Mouse (Mus musculus): ENCODE results near the gene Spen. TPM values are rescaled to one million over a fixed set of nuclear protein-coding genes. Genes with fewer than 3 reads are reported as not detected.

The Spen gene
- polyA plus RNA-seq, 1 experiment from 2014 or later = 12.5 TPM

GRCm38 (mm10) chr4:141528938-141529337 lies 9.5 kb downstream of the Spen start:
- 87% methylated on average over 11 of the region's 11 CpGs for WGBS
- no peak for DNase-seq (ENCODE audit: low spot score)
- Histone ChIP-seq H3K9ac (ENCODE audit: low read depth, low read length) (no peak overlapping the region), H3K27ac (replicated peaks; ENCODE audit: low read depth, low read length) (no peak overlapping the region), H3K27me3 (replicated peaks; ENCODE audit: control insufficient read depth, insufficient read depth, low read length) (no peaks in the 10 kb centered on the region), H3K4me2 (ENCODE audit: low read depth, low read length) (no peak overlapping the region), H3K36me3 (ENCODE audit: control insufficient read depth, insufficient read depth, low read length) (no peaks in the 10 kb centered on the region), H3K9me3 (ENCODE audit: control insufficient read depth, low read length) (no peaks in the 10 kb centered on the region), H3K4me3 (ENCODE audit: low read depth, low read length) (no peak overlapping the region), H3K4me1 (ENCODE audit: control insufficient read depth, insufficient read depth, low read length) (no peaks in the 10 kb centered on the region)
- ATAC-seq (ENCODE audit: low read depth) = no peak

- no peak overlapping the region for H3K27ac ChIP-seq (replicated peaks; ENCODE audit: low read depth, low read length)
- 77% methylated on average over 7 of the region's 7 CpGs for WGBS
- no peaks in the 10 kb centered on the region for H3K4me1 ChIP-seq (ENCODE audit: control insufficient read depth, insufficient read depth, low read length)
- no peak for DNase-seq (ENCODE audit: low spot score)
- H3K36me3 ChIP-seq (ENCODE audit: control insufficient read depth, insufficient read depth, low read length) = peaks cover 6% of the 10 kb centered on the region
- no peak overlapping the region for H3K4me2 ChIP-seq (ENCODE audit: low read depth, low read length)
- no peak overlapping the region for H3K4me3 ChIP-seq (ENCODE audit: low read depth, low read length)
- no peak for ATAC-seq (ENCODE audit: low read depth)
- no peaks in the 10 kb centered on the region for H3K27me3 ChIP-seq (replicated peaks; ENCODE audit: control insufficient read depth, insufficient read depth, low read length)
- no peak overlapping the region for H3K9ac ChIP-seq (ENCODE audit: low read depth, low read length)
- no peaks in the 10 kb centered on the region for H3K9me3 ChIP-seq (ENCODE audit: control insufficient read depth, low read length)
Observed at GRCm38 (mm10) chr4:141526936-141527650, 11.3 kb downstream of the Spen start.

- ATAC-seq (ENCODE audit: low read depth) = no peak
- WGBS = 66% methylated on average over 2 of the region's 2 CpGs
- no peak overlapping the region for H3K27ac ChIP-seq (replicated peaks; ENCODE audit: low read depth, low read length)
Observed at GRCm38 (mm10) chr4:141525940-141526339, 12.5 kb downstream of the Spen start.

GRCm38 (mm10) chr4:141524658-141525057 lies 13.7 kb downstream of the Spen start:
- DNase-seq (ENCODE audit: low spot score) (no peak), ATAC-seq (ENCODE audit: low read depth) (no peak)
- Histone ChIP-seq H3K27ac (replicated peaks; ENCODE audit: low read depth, low read length) (no peak overlapping the region), H3K27me3 (replicated peaks; ENCODE audit: control insufficient read depth, insufficient read depth, low read length) (no peaks in the 10 kb centered on the region), H3K9ac (ENCODE audit: low read depth, low read length) (no peak overlapping the region), H3K4me2 (ENCODE audit: low read depth, low read length) (no peak overlapping the region), H3K36me3 (ENCODE audit: control insufficient read depth, insufficient read depth, low read length) (peaks cover 30% of the 10 kb centered on the region), H3K4me1 (ENCODE audit: control insufficient read depth, insufficient read depth, low read length) (no peaks in the 10 kb centered on the region), H3K9me3 (ENCODE audit: control insufficient read depth, low read length) (peaks cover 8% of the 10 kb centered on the region), H3K4me3 (ENCODE audit: low read depth, low read length) (no peak overlapping the region)
- 59% methylated on average over 6 of the region's 6 CpGs for WGBS

More at GRCm38 (mm10) chr4:141525940-141526339, 12.5 kb downstream of the Spen start:
- Histone ChIP-seq H3K4me3 (ENCODE audit: low read depth, low read length) (no peak overlapping the region), H3K27me3 (replicated peaks; ENCODE audit: control insufficient read depth, insufficient read depth, low read length) (no peaks in the 10 kb centered on the region), H3K9ac (ENCODE audit: low read depth, low read length) (no peak overlapping the region), H3K9me3 (ENCODE audit: control insufficient read depth, low read length) (peaks cover 7% of the 10 kb centered on the region), H3K36me3 (ENCODE audit: control insufficient read depth, insufficient read depth, low read length) (peaks cover 17% of the 10 kb centered on the region), H3K4me2 (ENCODE audit: low read depth, low read length) (no peak overlapping the region), H3K4me1 (ENCODE audit: control insufficient read depth, insufficient read depth, low read length) (no peaks in the 10 kb centered on the region)
- no peak for DNase-seq (ENCODE audit: low spot score)

- no peak for DNase-seq (ENCODE audit: low spot score)
- no peak overlapping the region for H3K4me3 ChIP-seq (ENCODE audit: low read depth, low read length)
- peaks cover 38% of the 10 kb centered on the region for H3K36me3 ChIP-seq (ENCODE audit: control insufficient read depth, insufficient read depth, low read length)
- no peak overlapping the region for H3K4me2 ChIP-seq (ENCODE audit: low read depth, low read length)
- no peaks in the 10 kb centered on the region for H3K27me3 ChIP-seq (replicated peaks; ENCODE audit: control insufficient read depth, insufficient read depth, low read length)
- no peak overlapping the region for H3K27ac ChIP-seq (replicated peaks; ENCODE audit: low read depth, low read length)
- no peak overlapping the region for H3K9ac ChIP-seq (ENCODE audit: low read depth, low read length)
- 61% methylated on average over 11 of the region's 11 CpGs for WGBS
- no peaks in the 10 kb centered on the region for H3K4me1 ChIP-seq (ENCODE audit: control insufficient read depth, insufficient read depth, low read length)
- H3K9me3 ChIP-seq (ENCODE audit: control insufficient read depth, low read length) = peaks cover 8% of the 10 kb centered on the region
- ATAC-seq (ENCODE audit: low read depth) = no peak
Observed at GRCm38 (mm10) chr4:141523128-141523527, 15.3 kb downstream of the Spen start.

GRCm38 (mm10) chr4:141518386-141518785 lies 20.0 kb downstream of the Spen start:
- DNase-seq (ENCODE audit: low spot score) = no peak
- 82% methylated on average over 3 of the region's 3 CpGs for WGBS
- 0 out of 2 replicates have a peak, but pooled peaks cover 7% of the 10 kb centered on the region for H3K4me1 ChIP-seq (ENCODE audit: control insufficient read depth, insufficient read depth, low read length)
- no peak overlapping the region for H3K4me2 ChIP-seq (ENCODE audit: low read depth, low read length)
- no peak overlapping the region for H3K4me3 ChIP-seq (ENCODE audit: low read depth, low read length)
- H3K9ac ChIP-seq (ENCODE audit: low read depth, low read length) = no peak overlapping the region
- H3K36me3 ChIP-seq (ENCODE audit: control insufficient read depth, insufficient read depth, low read length) = peaks cover 75% of the 10 kb centered on the region
- H3K27ac ChIP-seq (replicated peaks; ENCODE audit: low read depth, low read length) = no peak overlapping the region
- H3K9me3 ChIP-seq (ENCODE audit: control insufficient read depth, low read length) = peaks cover 8% of the 10 kb centered on the region
- ATAC-seq (ENCODE audit: low read depth) = no peak
- no peaks in the 10 kb centered on the region for H3K27me3 ChIP-seq (replicated peaks; ENCODE audit: control insufficient read depth, insufficient read depth, low read length)

- 0 out of 2 replicates have a peak, but pooled peaks cover 7% of the 10 kb centered on the region for H3K4me1 ChIP-seq (ENCODE audit: control insufficient read depth, insufficient read depth, low read length)
- 53% methylated on average over 12 of the region's 12 CpGs for WGBS
- no peak overlapping the region for H3K27ac ChIP-seq (replicated peaks; ENCODE audit: low read depth, low read length)
- no peak overlapping the region for H3K4me3 ChIP-seq (ENCODE audit: low read depth, low read length)
- peak; percentile 35 for DNase-seq (ENCODE audit: low spot score)
- 0 out of 2 replicates have a peak overlapping the region, but pooled peaks have one; percentile 0 for H3K9ac ChIP-seq (ENCODE audit: low read depth, low read length)
- H3K4me2 ChIP-seq (ENCODE audit: low read depth, low read length) = no peak overlapping the region
- no peak; the same call in 1 of the 2 replicates for ATAC-seq (ENCODE audit: low read depth)
- H3K27me3 ChIP-seq (replicated peaks; ENCODE audit: control insufficient read depth, insufficient read depth, low read length) = no peaks in the 10 kb centered on the region
- no peaks in the 10 kb centered on the region for H3K9me3 ChIP-seq (ENCODE audit: control insufficient read depth, low read length)
- H3K36me3 ChIP-seq (ENCODE audit: control insufficient read depth, insufficient read depth, low read length) = peaks cover 43% of the 10 kb centered on the region
Observed at GRCm38 (mm10) chr4:141514179-141514641, 24.2 kb downstream of the Spen start.

- Histone ChIP-seq H3K27me3 (replicated peaks; ENCODE audit: control insufficient read depth, insufficient read depth, low read length) (no peaks in the 10 kb centered on the region), H3K4me1 (ENCODE audit: control insufficient read depth, insufficient read depth, low read length) (peaks cover 7% of the 10 kb centered on the region; the same call in 1 of the 2 replicates), H3K9ac (ENCODE audit: low read depth, low read length) (no peak overlapping the region), H3K27ac (replicated peaks; ENCODE audit: low read depth, low read length) (no peak overlapping the region), H3K9me3 (ENCODE audit: control insufficient read depth, low read length) (no peaks in the 10 kb centered on the region), H3K4me2 (ENCODE audit: low read depth, low read length) (no peak overlapping the region), H3K4me3 (ENCODE audit: low read depth, low read length) (no peak overlapping the region), H3K36me3 (ENCODE audit: control insufficient read depth, insufficient read depth, low read length) (peaks cover 27% of the 10 kb centered on the region)
- ATAC-seq (ENCODE audit: low read depth) (no peak), DNase-seq (ENCODE audit: low spot score) (no peak)
- 86% methylated on average over 6 of the region's 6 CpGs for WGBS
Observed at GRCm38 (mm10) chr4:141512145-141512544, 26.3 kb downstream of the Spen start.

- DNase-seq (ENCODE audit: low spot score) (peak; percentile 14), ATAC-seq (ENCODE audit: low read depth) (no peak)
- Histone ChIP-seq H3K4me1 (ENCODE audit: control insufficient read depth, insufficient read depth, low read length) (peaks cover 20% of the 10 kb centered on the region), H3K9ac (ENCODE audit: low read depth, low read length) (no peak overlapping the region), H3K27ac (replicated peaks; ENCODE audit: low read depth, low read length) (no peak overlapping the region), H3K27me3 (replicated peaks; ENCODE audit: control insufficient read depth, insufficient read depth, low read length) (no peaks in the 10 kb centered on the region), H3K9me3 (ENCODE audit: control insufficient read depth, low read length) (no peaks in the 10 kb centered on the region), H3K4me3 (ENCODE audit: low read depth, low read length) (no peak overlapping the region), H3K36me3 (ENCODE audit: control insufficient read depth, insufficient read depth, low read length) (peaks cover 10% of the 10 kb centered on the region), H3K4me2 (ENCODE audit: low read depth, low read length) (no peak overlapping the region)
- WGBS = 74% methylated on average over 13 of the region's 13 CpGs
Observed at GRCm38 (mm10) chr4:141510457-141510856, 27.9 kb downstream of the Spen start.

Data from embryonic facial prominence, embryonic 14.5 days (tissue).